Mouse (Mus musculus) thymus, postnatal 4 days (tissue): ENCODE measurements around the gene Ptpn5.

Experiments used
- DNase-seq: peaks from one replicate; pipeline ENCODE4 v3.0.0; 2021

Gene Ptpn5

GRCm38 (mm10) chr7:47110511-47110910 lies 23.0 kb downstream of the Ptpn5 start:
- DNase-seq: no peak

- DNase-seq: no peak
Measured at GRCm38 (mm10) chr7:47108779-47109189, 24.7 kb downstream of the Ptpn5 start.

GRCm38 (mm10) chr7:47106949-47107348 lies 26.5 kb downstream of the Ptpn5 start:
- DNase-seq: no peak

- DNase-seq: peak; percentile 60
Measured at GRCm38 (mm10) chr7:47103671-47104414, 29.6 kb downstream of the Ptpn5 start.

- no peak for DNase-seq
Measured at GRCm38 (mm10) chr7:47102970-47103369, 30.5 kb downstream of the Ptpn5 start.

GRCm38 (mm10) chr7:47100615-47101014 lies 32.9 kb downstream of the Ptpn5 start:
- no peak for DNase-seq

GRCm38 (mm10) chr7:47099306-47099705 lies 34.2 kb downstream of the Ptpn5 start:
- DNase-seq: no peak

GRCm38 (mm10) chr7:47098044-47098443 lies 35.4 kb downstream of the Ptpn5 start:
- DNase-seq: no peak

- no peak for DNase-seq
Measured at GRCm38 (mm10) chr7:47094969-47095368, 38.5 kb downstream of the Ptpn5 start.

- DNase-seq: no peak
Measured at GRCm38 (mm10) chr7:47093935-47094334, 39.5 kb downstream of the Ptpn5 start.

GRCm38 (mm10) chr7:47085075-47085474 lies 48.4 kb downstream of the Ptpn5 start:
- DNase-seq: no peak

GRCm38 (mm10) chr7:47081277-47081676 lies 52.2 kb downstream of the Ptpn5 start:
- peak; percentile 82 for DNase-seq

GRCm38 (mm10) chr7:47080868-47081267 lies 52.6 kb downstream of the Ptpn5 start:
- DNase-seq: no peak

GRCm38 (mm10) chr7:47077451-47077850 lies 56.0 kb downstream of the Ptpn5 start:
- DNase-seq: peak; percentile 86

GRCm38 (mm10) chr7:47076729-47077128 lies 56.8 kb downstream of the Ptpn5 start:
- no peak for DNase-seq

GRCm38 (mm10) chr7:47076193-47076592 lies 57.3 kb downstream of the Ptpn5 start:
- no peak for DNase-seq

- no peak for DNase-seq
Measured at GRCm38 (mm10) chr7:47073536-47074521, 59.7 kb downstream of the Ptpn5 start.

GRCm38 (mm10) chr7:47072551-47072950 lies 60.9 kb downstream of the Ptpn5 start:
- DNase-seq: no peak

GRCm38 (mm10) chr7:47067879-47068278 lies 65.6 kb downstream of the Ptpn5 start:
- DNase-seq: no peak

- DNase-seq: no peak
Measured at GRCm38 (mm10) chr7:47066942-47067341, 66.5 kb downstream of the Ptpn5 start.

- no peak for DNase-seq
Measured at GRCm38 (mm10) chr7:47061560-47061959, 71.9 kb downstream of the Ptpn5 start.

- DNase-seq: no peak
Measured at GRCm38 (mm10) chr7:47059339-47059738, 74.1 kb downstream of the Ptpn5 start.

GRCm38 (mm10) chr7:47056273-47056672 lies 77.2 kb downstream of the Ptpn5 start:
- no peak for DNase-seq

GRCm38 (mm10) chr7:47055744-47056143 lies 77.7 kb downstream of the Ptpn5 start:
- DNase-seq: no peak
